Mouse (Mus musculus) adrenal gland, adult 18-20 months (tissue): ENCODE measurements around the gene Cdkn1b. TPM values are rescaled to one million over a fixed set of nuclear protein-coding genes. Genes with fewer than 3 reads are reported as not detected.

ENCODE experiments used
- DNase-seq, 2 experiments: peaks; one replicate each; pipeline ENCODE4 v3.0.0; 2021 to 2022; ENCODE audit warnings: low spot score in 2 of 2
- total RNA-seq, 2 experiments: library from RNA; stranded (reverse); gene quantifications; 1 replicate in 1 of 2; 2 replicates in 1 of 2; pipeline ENCODE4 v1.2.3; 2021

The Cdkn1b gene
- total RNA-seq, 2 experiments from 2014 or later: 30.6 to 33.0 TPM

- DNase-seq: no peak
These were observed 16.8 kb upstream of the Cdkn1b start for GRCm38 (mm10) chr6:134903368-134903767.

GRCm38 (mm10) chr6:134903891-134904884 lies 16.0 kb upstream of the Cdkn1b start:
- no peak for DNase-seq

GRCm38 (mm10) chr6:134905811-134906210 lies 14.4 kb upstream of the Cdkn1b start:
- no peak for DNase-seq

GRCm38 (mm10) chr6:134914523-134914922 lies 5.7 kb upstream of the Cdkn1b start:
- DNase-seq: no peak

- DNase-seq: peak in 1 of 2 experiments; percentile 20
These were observed 3.6 kb upstream of the Cdkn1b start for GRCm38 (mm10) chr6:134916641-134917040.

GRCm38 (mm10) chr6:134917087-134917486 lies 3.1 kb upstream of the Cdkn1b start:
- DNase-seq: peak; percentile 39 to 47

GRCm38 (mm10) chr6:134918769-134919168 lies 1.4 kb upstream of the Cdkn1b start:
- no peak for DNase-seq

GRCm38 (mm10) chr6:134919511-134920189 lies 551 bp upstream of the Cdkn1b start:
- DNase-seq: no peak

GRCm38 (mm10) chr6:134921014-134921694 lies 953 bp downstream of the Cdkn1b start:
- DNase-seq: peak; percentile 51 to 66

- DNase-seq: no peak
These were observed 1.7 kb downstream of the Cdkn1b start for GRCm38 (mm10) chr6:134921695-134922510.

- no peak for DNase-seq
These were observed 2.5 kb downstream of the Cdkn1b start for GRCm38 (mm10) chr6:134922511-134923195.

- DNase-seq: no peak
These were observed 3.5 kb downstream of the Cdkn1b start for GRCm38 (mm10) chr6:134923670-134924069.

- DNase-seq: no peak
These were observed 4.1 kb downstream of the Cdkn1b start for GRCm38 (mm10) chr6:134924262-134924661.

GRCm38 (mm10) chr6:134925673-134926337 lies 5.6 kb downstream of the Cdkn1b start:
- no peak for DNase-seq

- no peak for DNase-seq
These were observed 6.1 kb downstream of the Cdkn1b start for GRCm38 (mm10) chr6:134926338-134926705.

- DNase-seq: peak; percentile 62 to 64
These were observed 6.8 kb downstream of the Cdkn1b start for GRCm38 (mm10) chr6:134926803-134927594.

GRCm38 (mm10) chr6:134927595-134928095 lies 7.4 kb downstream of the Cdkn1b start:
- DNase-seq: peak in 1 of 2 experiments; percentile 28
